Mouse (Mus musculus) limb, embryonic 11.5 days (tissue): ENCODE data around the gene Spp1. TPM values are rescaled to one million over a fixed set of nuclear protein-coding genes. Genes with fewer than 3 reads are reported as not detected.

Source experiments
- ATAC-seq: fragments of 200-750 bp; cut with Nextera tagmentation; 2 replicates; pipeline ENCODE4 v1.8.0; 2017; ENCODE audit warnings: low read depth; ENCODE audit not compliant: insufficient number of reproducible peaks, low FRiP score, low TSS enrichment
- DNase-seq: peaks from one replicate; pipeline ENCODE4 v3.0.0-alpha.2; 2015; ENCODE audit warnings: low spot score
- H3K27ac ChIP-seq: fragments of 300-500 bp; sonication (generic); replicated peaks from 2 replicates; pipeline ENCODE4 v1.5.1; 2014; ENCODE audit warnings: low read depth, mild to moderate bottlenecking, low read length
- H3K27me3 ChIP-seq: fragments of 300-500 bp; sonication (generic); 2 replicates; pipeline ENCODE4 v1.6.1; 2014; ENCODE audit warnings: mild to moderate bottlenecking, low read length, mixed read lengths; ENCODE audit not compliant: control insufficient read depth, insufficient read depth
- H3K36me3 ChIP-seq: fragments of 300-500 bp; sonication (generic); 2 replicates; pipeline ENCODE4 v1.6.1; 2014; ENCODE audit warnings: mild to moderate bottlenecking, low read length, moderate library complexity, mixed read lengths; ENCODE audit not compliant: control insufficient read depth, insufficient read depth
- H3K4me1 ChIP-seq: fragments of 300-500 bp; sonication (generic); 2 replicates; pipeline ENCODE4 v1.6.1; 2014; ENCODE audit warnings: low read length, mixed read lengths; ENCODE audit not compliant: control insufficient read depth, insufficient read depth
- H3K4me2 ChIP-seq: fragments of 300-500 bp; sonication (generic); 2 replicates; pipeline ENCODE4 v1.6.1; 2014; ENCODE audit warnings: low read depth, mild to moderate bottlenecking, moderate library complexity; ENCODE audit not compliant: severe bottlenecking
- H3K4me3 ChIP-seq: fragments of 300-500 bp; sonication (generic); 2 replicates; pipeline ENCODE4 v1.5.1; 2014; ENCODE audit warnings: low read depth, low read length
- H3K9ac ChIP-seq: fragments of 300-500 bp; sonication (generic); 2 replicates; pipeline ENCODE4 v1.6.1; 2014; ENCODE audit warnings: mild to moderate bottlenecking, low read length
- H3K9me3 ChIP-seq: fragments of 300-500 bp; sonication (generic); 2 replicates; pipeline ENCODE4 v1.6.1; 2016; ENCODE audit warnings: low read length; ENCODE audit not compliant: control insufficient read depth
- WGBS: fragments of 180-500 bp; shearing (Covaris S2); extraction: QIAGEN DNeasy Blood & Tissue Kit; methylation state at CpG from one replicate; pipeline ENCODE4 v1.1.7; 2014; 5-methylcytosine and 5-hydroxymethylcytosine counted together
- polyA plus RNA-seq: library from polyadenylated mRNA; unstranded; fragments of >200 nt; fragmentation: Nextera tagmentation; extraction: Ambion mirVana; gene quantifications from 2 replicates; pipeline ENCODE4 v1.2.1, GENCODE M21; 2014

Spp1 gene
- 5.0 and 9.9 TPM in 2 replicates for polyA plus RNA-seq

DNA sequence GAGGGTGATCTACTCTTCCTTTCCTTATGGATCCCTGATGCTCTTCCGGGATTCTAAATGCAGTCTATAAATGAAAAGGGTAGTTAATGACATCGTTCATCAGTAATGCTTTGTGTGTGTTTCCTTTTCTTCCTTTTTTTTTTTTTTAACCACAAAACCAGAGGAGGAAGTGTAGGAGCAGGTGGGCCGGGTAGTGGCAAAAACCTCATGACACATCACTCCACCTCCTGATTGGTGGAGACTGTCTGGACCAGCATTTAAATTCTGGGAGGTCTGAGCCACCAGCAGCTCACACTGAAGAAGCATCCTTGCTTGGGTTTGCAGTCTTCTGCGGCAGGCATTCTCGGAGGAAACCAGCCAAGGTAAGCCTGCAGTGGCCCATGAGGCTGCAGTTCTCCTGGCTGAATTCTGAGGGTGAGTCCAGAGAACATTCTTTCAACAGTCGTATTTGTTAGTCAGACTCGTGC is at the start of gene Spp1:
Spp1 (plus strand) TSS at position 284 of the 467 bp plus-strand sequence.
- DNase-seq (no peak), ATAC-seq (no peak)
- H3K27ac ChIP-seq, result no peak within 1 kb of the TSS
- no peak within 1 kb of the TSS for H3K4me3 ChIP-seq
- no peaks in the 10 kb centered on the region for H3K27me3 ChIP-seq
- 75% methylated on average over 7 of the region's 7 CpGs for WGBS
- H3K36me3 ChIP-seq, result no peaks in the 10 kb centered on the region
- no peak within 1 kb of the TSS for H3K4me2 ChIP-seq
- no peaks in the 10 kb centered on the region for H3K9me3 ChIP-seq
- H3K4me1 ChIP-seq, result no peaks in the 10 kb centered on the region
- H3K9ac ChIP-seq, result no peak within 1 kb of the TSS

DNA sequence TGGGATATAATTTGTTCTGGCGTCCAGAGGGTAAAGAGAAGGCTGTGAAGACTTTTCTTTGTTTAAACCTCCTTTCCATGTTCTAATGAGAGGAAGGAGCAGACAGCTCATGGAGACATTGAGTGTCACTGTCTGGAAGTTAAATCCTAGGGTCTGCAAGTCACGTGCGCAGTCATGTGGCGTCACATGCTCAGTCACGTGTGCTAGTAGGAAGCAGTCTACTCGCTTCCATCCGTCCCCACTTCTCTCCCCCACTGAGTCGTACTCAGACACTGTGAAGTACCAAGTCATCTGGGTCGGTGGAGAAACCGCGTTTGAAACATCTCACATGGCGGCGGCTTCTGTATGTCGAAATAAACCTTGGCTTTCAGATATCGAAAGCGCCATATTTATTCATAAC is 49.4 kb upstream of the Spp1 start:
- no peaks in the 10 kb centered on the region for H3K36me3 ChIP-seq
- no peaks in the 10 kb centered on the region for H3K4me1 ChIP-seq
- no peaks in the 10 kb centered on the region for H3K9me3 ChIP-seq
- no peaks in the 10 kb centered on the region for H3K27me3 ChIP-seq
- no peak overlapping the region for H3K4me3 ChIP-seq
- 92% methylated on average over 16 of the region's 16 CpGs for WGBS
- no peak overlapping the region for H3K9ac ChIP-seq
- DNase-seq, result no peak
- no peak overlapping the region for H3K27ac ChIP-seq
- no peak overlapping the region for H3K4me2 ChIP-seq
- no peak for ATAC-seq

GRCm38 (mm10) chr5:104386908-104387307 is 48.0 kb upstream of the Spp1 start:
- Histone ChIP-seq H3K4me3 (no peak overlapping the region), H3K36me3 (no peaks in the 10 kb centered on the region), H3K27ac (no peak overlapping the region), H3K27me3 (no peaks in the 10 kb centered on the region), H3K9ac (no peak overlapping the region), H3K9me3 (no peaks in the 10 kb centered on the region), H3K4me1 (no peaks in the 10 kb centered on the region), H3K4me2 (no peak overlapping the region)
- ATAC-seq (no peak), DNase-seq (no peak)
- 78% methylated on average over 5 of the region's 5 CpGs for WGBS

- 83% methylated on average over 2 of the region's 2 CpGs for WGBS
- no peak for ATAC-seq
- no peaks in the 10 kb centered on the region for H3K9me3 ChIP-seq
Measured at GRCm38 (mm10) chr5:104390962-104391361, 44.0 kb upstream of the Spp1 start.

GRCm38 (mm10) chr5:104392784-104393183 is 42.1 kb upstream of the Spp1 start:
- 84% methylated on average over 5 of the region's 5 CpGs for WGBS
- Histone ChIP-seq H3K9me3 (no peaks in the 10 kb centered on the region), H3K27me3 (no peaks in the 10 kb centered on the region), H3K4me2 (no peak overlapping the region), H3K4me3 (no peak overlapping the region), H3K27ac (no peak overlapping the region), H3K9ac (no peak overlapping the region), H3K36me3 (no peaks in the 10 kb centered on the region), H3K4me1 (no peaks in the 10 kb centered on the region)
- ATAC-seq (no peak), DNase-seq (no peak)

More at GRCm38 (mm10) chr5:104390962-104391361, 44.0 kb upstream of the Spp1 start:
- no peak overlapping the region for H3K9ac ChIP-seq
- no peaks in the 10 kb centered on the region for H3K27me3 ChIP-seq
- no peak overlapping the region for H3K4me2 ChIP-seq
- no peak overlapping the region for H3K4me3 ChIP-seq
- H3K27ac ChIP-seq, result no peak overlapping the region
- no peaks in the 10 kb centered on the region for H3K36me3 ChIP-seq
- no peaks in the 10 kb centered on the region for H3K4me1 ChIP-seq
- no peak for DNase-seq

GRCm38 (mm10) chr5:104396286-104396685 is 38.6 kb upstream of the Spp1 start:
- no peaks in the 10 kb centered on the region for H3K27me3 ChIP-seq
- DNase-seq, result no peak
- no peak overlapping the region for H3K9ac ChIP-seq
- WGBS, result 77% methylated on average over 6 of the region's 6 CpGs
- H3K4me1 ChIP-seq, result no peaks in the 10 kb centered on the region
- ATAC-seq, result no peak
- no peak overlapping the region for H3K4me3 ChIP-seq
- H3K9me3 ChIP-seq, result no peaks in the 10 kb centered on the region
- H3K27ac ChIP-seq, result no peak overlapping the region
- H3K4me2 ChIP-seq, result no peak overlapping the region
- H3K36me3 ChIP-seq, result no peaks in the 10 kb centered on the region

DNA sequence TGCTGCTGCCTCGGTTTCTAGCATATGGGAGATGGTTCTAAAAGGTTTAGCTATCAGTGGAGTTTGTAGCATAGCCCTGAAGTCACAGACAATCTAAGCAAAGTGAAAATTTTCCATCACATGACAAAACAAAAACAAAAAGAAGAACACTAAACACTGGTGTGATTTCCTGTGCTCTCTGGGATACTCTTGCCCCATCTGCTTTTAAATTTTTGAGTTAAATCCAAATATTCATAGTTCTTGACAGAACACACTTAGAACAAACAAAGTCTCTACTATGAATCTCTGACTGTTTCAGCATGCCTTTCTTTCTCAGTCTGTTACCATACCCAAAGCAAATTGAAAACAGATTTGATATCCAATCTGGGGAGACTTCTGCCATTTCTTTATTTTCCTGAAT is 36.9 kb upstream of the Spp1 start:
- Histone ChIP-seq H3K9ac (no peak overlapping the region), H3K27me3 (no peaks in the 10 kb centered on the region), H3K27ac (no peak overlapping the region), H3K4me1 (no peaks in the 10 kb centered on the region), H3K36me3 (no peaks in the 10 kb centered on the region), H3K4me2 (no peak overlapping the region), H3K4me3 (no peak overlapping the region), H3K9me3 (no peaks in the 10 kb centered on the region)
- no peak for DNase-seq
- WGBS, result 65% methylated on average over 1 of the region's 1 CpGs
- ATAC-seq, result no peak

- Histone ChIP-seq H3K4me1 (no peaks in the 10 kb centered on the region), H3K9me3 (no peaks in the 10 kb centered on the region), H3K4me2 (no peak overlapping the region), H3K27me3 (no peaks in the 10 kb centered on the region), H3K9ac (no peak overlapping the region), H3K36me3 (no peaks in the 10 kb centered on the region), H3K4me3 (no peak overlapping the region), H3K27ac (no peak overlapping the region)
- WGBS, result 51% methylated on average over 9 of the region's 9 CpGs
- DNase-seq, result no peak
- no peak for ATAC-seq
Measured at GRCm38 (mm10) chr5:104399291-104399950, 35.5 kb upstream of the Spp1 start.

DNA sequence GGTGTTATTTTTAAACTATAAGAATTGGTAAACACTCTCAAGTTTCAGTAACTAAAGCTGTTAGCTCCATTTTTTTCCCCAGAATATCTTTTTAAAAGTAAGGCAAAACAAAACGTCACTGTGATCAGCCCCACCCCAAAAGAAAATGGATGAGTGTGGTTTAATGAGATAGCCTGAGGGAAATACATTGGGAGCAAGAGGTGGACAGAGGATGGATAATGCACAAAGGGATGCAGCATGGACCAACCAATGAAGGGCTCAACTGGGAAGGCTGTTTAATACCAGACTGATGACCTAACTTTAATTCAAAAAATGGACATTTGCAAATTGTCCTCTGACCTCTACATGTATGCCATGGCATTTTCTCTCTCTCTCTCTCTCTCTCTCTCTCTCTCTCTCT is 34.9 kb upstream of the Spp1 start:
- no peaks in the 10 kb centered on the region for H3K36me3 ChIP-seq
- H3K4me2 ChIP-seq, result no peak overlapping the region
- no peak overlapping the region for H3K27ac ChIP-seq
- DNase-seq (no peak), ATAC-seq (no peak)
- no peaks in the 10 kb centered on the region for H3K9me3 ChIP-seq
- H3K9ac ChIP-seq, result no peak overlapping the region
- no peak overlapping the region for H3K4me3 ChIP-seq
- no peaks in the 10 kb centered on the region for H3K27me3 ChIP-seq
- WGBS, result 63% methylated on average over 1 of the region's 1 CpGs
- H3K4me1 ChIP-seq, result no peaks in the 10 kb centered on the region
